Mouse (Mus musculus): Measurements from ENCODE around the gene Gnptab. TPM values are rescaled to one million over a fixed set of nuclear protein-coding genes. Genes with fewer than 3 reads are reported as not detected.
"Not testable (repeated sequence)": the region's sequence is repeated elsewhere in the genome, so short reads cannot be mapped to it uniquely, and the experiment has no call there.

Gnptab gene
- total RNA-seq, 2 experiments from 2014 or later, result 36.5 to 36.6 TPM

- no peak for DNase-seq
Measured at GRCm38 (mm10) chr10:88420141-88420541, 41.2 kb downstream of the Gnptab start.

GRCm38 (mm10) chr10:88420655-88421435, 41.9 kb downstream of the Gnptab start:
- DNase-seq, result no peak

GRCm38 (mm10) chr10:88426158-88426816, 47.4 kb downstream of the Gnptab start:
- peak; percentile 73 for DNase-seq

GRCm38 (mm10) chr10:88426896-88427295, 48.0 kb downstream of the Gnptab start:
- DNase-seq, result no peak

DNA sequence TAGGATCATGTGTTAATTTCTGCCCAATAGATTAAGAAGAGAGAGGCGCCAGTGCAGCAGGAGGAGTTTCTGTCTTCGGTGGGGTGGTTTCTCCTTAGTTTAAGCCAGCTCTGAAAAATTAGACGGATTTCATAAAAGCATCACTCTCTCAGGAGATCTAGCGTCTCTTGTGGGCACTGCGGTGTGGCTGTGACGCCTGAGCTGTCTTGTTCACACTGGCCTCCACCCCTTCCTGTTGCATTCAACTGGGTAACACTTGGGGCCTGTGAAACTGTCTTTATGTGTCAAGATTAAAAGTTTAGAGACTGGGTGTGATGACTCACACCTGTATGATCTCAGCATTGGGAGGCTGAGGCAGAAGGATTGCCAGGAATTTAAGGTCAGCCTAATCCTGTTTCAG, 49.1 kb downstream of the Gnptab start:
- DNase-seq, result no peak

DNA sequence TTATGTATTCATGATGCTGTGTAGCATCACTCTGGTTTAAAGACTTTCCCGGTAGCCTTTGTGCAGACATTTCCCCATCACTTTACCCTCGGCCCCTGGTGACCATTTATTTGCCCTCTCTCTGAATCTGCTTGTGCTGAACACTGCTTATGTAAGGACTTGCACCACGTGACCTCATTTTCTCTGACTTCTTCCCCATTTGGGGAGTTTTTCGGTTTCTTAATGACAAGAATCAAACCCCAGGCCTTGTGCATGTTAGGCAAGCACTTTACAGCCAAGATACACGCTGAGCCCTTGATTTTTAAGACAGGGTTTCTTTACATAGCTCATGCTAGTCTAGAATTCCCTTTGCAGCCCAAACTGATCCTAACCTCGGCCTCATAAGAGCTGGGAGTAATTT, 62.3 kb downstream of the Gnptab start:
- DNase-seq, result no peak

- peak; percentile 49 for DNase-seq
Measured at GRCm38 (mm10) chr10:88451221-88451620, 72.3 kb downstream of the Gnptab start.

DNA sequence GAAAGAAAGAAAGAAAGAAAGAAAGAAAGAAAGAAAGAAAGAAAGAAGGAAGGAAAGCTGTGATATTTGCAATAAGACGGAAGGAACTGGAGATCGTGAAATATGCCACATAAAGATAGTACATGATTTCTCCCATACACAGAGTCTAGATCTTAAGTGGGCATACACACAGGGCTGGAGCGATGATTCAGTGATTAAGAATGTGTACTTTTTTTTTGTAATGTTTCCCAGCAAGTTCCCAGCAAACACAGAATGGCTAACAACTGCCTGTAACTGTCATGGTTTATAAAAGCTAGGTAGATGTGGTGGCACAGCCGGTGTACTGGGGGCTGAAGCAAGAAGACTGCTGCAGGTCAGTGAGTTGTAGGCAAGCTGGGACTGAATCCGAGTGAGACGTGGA, 73.1 kb downstream of the Gnptab start:
- no peak for DNase-seq

GRCm38 (mm10) chr10:88457816-88458215, 78.9 kb downstream of the Gnptab start:
- DNase-seq, result no peak

DNA sequence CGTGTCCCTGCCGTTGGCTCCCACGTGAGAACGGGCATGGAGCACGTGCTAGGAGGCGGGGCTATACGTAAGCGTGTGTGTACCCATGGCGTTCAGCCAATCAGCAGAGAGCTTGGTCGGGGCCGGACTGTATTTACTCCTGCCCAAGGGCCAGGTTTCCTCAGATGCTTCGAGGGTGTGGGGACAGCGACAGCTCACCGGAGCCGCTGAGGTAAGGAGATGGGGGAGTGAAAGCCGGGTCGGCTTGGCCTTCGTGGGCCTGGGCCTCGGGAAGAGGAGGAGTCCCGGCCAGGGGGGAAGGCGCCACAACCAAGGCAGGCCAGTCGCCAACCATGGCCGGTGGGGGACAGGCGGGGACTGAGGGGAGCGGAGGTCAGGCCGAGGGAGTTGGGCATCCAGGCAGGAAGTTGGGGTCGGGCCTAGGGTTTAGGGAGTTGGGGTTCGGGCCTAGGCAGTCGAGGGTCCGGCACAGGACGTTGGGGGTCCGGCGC, 80.6 kb downstream of the Gnptab start, which contains the start of gene Sycp3:
Gene Sycp3 (plus strand): TSS at position 68 of the 491 bp plus-strand sequence.
- no peak for DNase-seq

DNA sequence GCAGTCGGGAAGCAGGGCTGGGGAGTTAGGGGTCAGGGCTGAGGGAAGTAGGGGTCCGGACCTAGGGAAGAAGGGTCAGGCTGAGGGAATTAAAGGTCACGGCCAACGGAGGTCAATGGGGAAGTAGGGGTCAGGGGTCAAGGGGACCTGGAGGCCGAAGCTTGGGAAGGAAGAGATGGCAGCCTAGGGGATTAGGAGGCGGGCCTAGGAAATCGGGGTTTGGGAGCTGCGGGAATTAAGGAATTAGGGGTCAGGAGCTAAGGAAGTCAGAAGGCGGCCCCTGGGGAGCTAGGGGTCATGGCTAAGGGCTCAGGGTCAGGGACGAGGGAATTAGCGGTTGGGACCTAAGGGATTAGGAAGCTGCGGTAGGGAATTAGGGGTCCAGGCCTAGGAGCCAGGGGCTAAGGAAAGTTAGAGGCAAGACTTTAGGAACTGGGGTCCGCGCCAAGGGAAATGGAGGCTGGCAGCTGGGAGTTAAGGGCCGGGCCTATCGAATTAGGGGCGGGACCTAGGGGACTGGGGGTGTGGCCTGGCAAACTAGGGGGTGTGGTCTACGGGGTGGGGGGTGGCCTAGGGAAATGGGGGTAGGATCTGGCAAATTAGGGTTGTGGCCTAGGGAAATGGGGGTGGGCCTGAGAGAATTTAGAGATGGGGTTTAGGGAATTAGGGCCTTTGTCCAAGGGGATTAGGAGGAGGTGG, 81.3 kb downstream of the Gnptab start:
- no peak for DNase-seq

DNA sequence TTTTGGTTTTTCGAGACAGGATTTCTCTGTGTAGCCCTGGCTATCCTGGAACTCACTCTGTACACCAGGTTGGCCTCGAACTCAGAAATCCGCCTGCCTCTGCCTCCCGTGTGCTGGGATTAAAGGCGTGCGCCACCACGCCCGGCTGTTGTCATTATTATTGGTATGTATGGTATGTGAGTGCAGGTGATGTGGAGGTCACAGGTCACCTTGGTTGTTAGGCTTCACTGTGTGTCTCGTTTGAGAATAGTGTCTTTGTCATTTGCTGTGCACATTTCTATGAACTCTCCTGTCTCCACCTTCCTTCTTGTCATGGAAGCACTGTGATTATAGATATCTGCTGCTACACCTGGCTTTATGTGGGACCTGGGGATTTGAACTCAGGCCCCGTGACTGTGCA, 103.9 kb downstream of the Gnptab start:
- DNase-seq, result not testable (repeated sequence)

DNA sequence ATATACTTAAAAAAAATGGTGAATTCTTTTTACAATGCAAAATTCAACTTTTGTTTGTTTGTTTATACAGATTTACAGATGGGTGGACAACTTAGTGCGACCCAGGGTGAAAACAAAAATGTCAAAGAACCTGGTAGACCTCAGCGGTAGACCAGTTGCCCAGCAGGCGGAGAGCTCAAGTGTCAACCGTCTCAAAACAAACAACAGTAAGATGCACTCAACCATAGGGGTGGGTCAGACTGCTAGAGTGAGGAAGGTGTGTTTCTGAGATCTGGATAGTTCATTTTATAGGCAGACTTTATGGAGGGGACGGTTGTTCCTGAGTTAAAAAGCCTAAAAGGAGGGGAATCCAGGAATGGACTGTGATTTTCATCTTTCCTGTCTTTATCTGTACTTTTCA, 109.7 kb downstream of the Gnptab start:
- DNase-seq, result no peak

GRCm38 (mm10) chr10:88491632-88492031, 112.7 kb downstream of the Gnptab start:
- DNase-seq, result no peak

DNA sequence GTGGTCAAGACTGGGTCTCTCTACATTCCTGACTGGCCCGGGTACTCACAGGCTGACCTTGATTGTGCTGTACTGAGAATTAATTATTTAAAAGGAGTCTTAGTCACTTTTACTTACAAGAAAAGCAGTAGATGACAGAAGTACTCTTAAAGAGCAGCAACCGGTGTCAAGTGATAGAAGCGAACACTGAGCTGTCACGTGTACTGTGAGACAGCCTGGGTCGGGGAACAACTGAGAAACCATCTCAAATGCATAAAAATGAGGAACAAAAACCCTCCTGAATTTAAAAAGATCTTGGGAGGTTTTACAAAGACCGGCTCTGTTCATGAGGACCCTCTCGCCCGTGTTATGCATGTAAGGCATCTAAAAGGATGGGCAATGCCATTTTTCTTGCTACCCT, 113.7 kb downstream of the Gnptab start:
- DNase-seq, result no peak

DNA sequence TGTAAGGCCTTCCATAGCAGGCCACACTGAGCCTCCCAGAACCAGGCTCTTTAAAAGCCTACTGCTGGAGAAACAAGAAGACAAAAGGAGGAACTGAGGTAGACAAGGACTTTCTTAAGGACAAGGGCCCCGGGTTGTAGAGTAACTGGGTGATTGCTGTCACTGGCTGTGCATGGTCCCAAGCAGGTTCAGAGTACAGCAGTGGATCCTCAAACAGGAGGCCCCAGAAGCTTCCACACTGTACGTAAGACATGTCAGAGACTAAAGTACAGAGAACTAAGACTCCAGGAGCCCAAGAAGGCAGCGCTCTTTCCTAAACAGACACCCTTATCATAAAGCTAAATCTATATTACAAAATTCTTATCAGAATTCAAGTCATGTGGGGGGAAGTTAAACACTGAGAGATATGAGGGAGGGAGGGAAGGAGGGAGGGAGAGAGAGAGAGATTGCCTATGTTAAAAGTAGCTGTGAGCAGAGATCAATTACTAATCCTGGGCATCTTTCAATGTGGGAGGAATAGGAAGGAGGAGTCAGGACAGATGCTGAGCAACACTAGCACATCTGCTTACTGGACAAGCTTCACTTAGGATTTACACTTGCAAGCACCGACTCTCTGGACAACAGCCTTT, 116.1 kb downstream of the Gnptab start:
- no peak for DNase-seq

Other genes with a start within 250 kb of the Gnptab start
- gene Parpbp, start 232.2 kb upstream of the Gnptab start, total RNA-seq (2021), result 10 to 100 TPM; 10.6 to 12.6 TPM
- gene Nup37, start 232.1 kb upstream of the Gnptab start, total RNA-seq (2021), result 10 to 100 TPM; 11.5 to 12.6 TPM
- 10 to 100 TPM; 24.5 to 24.7 TPM for gene Washc3, start 178.0 kb upstream of the Gnptab start, total RNA-seq (2021)
- 1 to 10 TPM; 2.8 to 3.1 TPM for gene Dram1, start 52 bp upstream of the Gnptab start, total RNA-seq (2021)
- not detected for gene Sycp3, start 80.4 kb downstream of the Gnptab start, total RNA-seq (2021)
- gene Chpt1, start 124.9 kb downstream of the Gnptab start, total RNA-seq (2021), result 100 to 1,000 TPM; 104 to 107 TPM
- 1 to 10 TPM in 1 of 2 experiments, under 1 TPM in 1; 0.83 to 4.1 TPM for gene Mybpc1, start 226.0 kb downstream of the Gnptab start, total RNA-seq (2021)

Measured in heart, postnatal 4 days (tissue).